Mouse (Mus musculus): ENCODE measurements at regions not wholly inside any gene's neighbourhood (a gene's known extent, or its start where the extent isn't known, plus 50 kb on each side); places are given as distances from the start of the nearest gene placed in this dataset.

- H3K36me3 ChIP-seq (ENCODE audit: control insufficient read depth, insufficient read depth, low read length) = no peaks in the 10 kb centered on the region
- no peak for DNase-seq (ENCODE audit: extremely low read depth, low read depth, low spot score)
- H3K4me3 ChIP-seq (ENCODE audit: insufficient read depth, low read depth, low read length) = no peak overlapping the region
- H3K4me1 ChIP-seq (ENCODE audit: control insufficient read depth, insufficient read depth, low read length) = no peaks in the 10 kb centered on the region
- no peaks in the 10 kb centered on the region for H3K27me3 ChIP-seq (ENCODE audit: control insufficient read depth, insufficient read depth, low read length)
- no peak overlapping the region for H3K27ac ChIP-seq (replicated peaks; ENCODE audit: insufficient read depth, low read depth, low read length)
- WGBS = 70% methylated on average over 5 of the region's 5 CpGs
- no peak overlapping the region for H3K9ac ChIP-seq (ENCODE audit: low read depth, low read length)
- H3K79me2 ChIP-seq (ENCODE audit: control insufficient read depth, insufficient read depth, low read length) = no peaks in the 10 kb centered on the region
- TF ChIP-seq CTCF (IDR thresholded peaks at IDR 0.05; ENCODE audit: low read depth, low read length) (no peak), POLR2A (IDR thresholded peaks at IDR 0.05; ENCODE audit: extremely low read depth, insufficient read depth, low read length) (no peak)
These were observed 275.9 kb downstream of the Arl4a start for GRCm38 (mm10) chr12:39761946-39762345.

GRCm38 (mm10) chr12:39761326-39761725 is 276.5 kb downstream of the Arl4a start:
- WGBS = 54% methylated on average over 1 of the region's 1 CpGs
- Histone ChIP-seq H3K9ac (ENCODE audit: low read depth, low read length) (no peak overlapping the region), H3K79me2 (ENCODE audit: control insufficient read depth, insufficient read depth, low read length) (no peaks in the 10 kb centered on the region), H3K27ac (replicated peaks; ENCODE audit: insufficient read depth, low read depth, low read length) (no peak overlapping the region), H3K4me3 (ENCODE audit: insufficient read depth, low read depth, low read length) (no peak overlapping the region), H3K36me3 (ENCODE audit: control insufficient read depth, insufficient read depth, low read length) (no peaks in the 10 kb centered on the region), H3K27me3 (ENCODE audit: control insufficient read depth, insufficient read depth, low read length) (no peaks in the 10 kb centered on the region), H3K4me1 (ENCODE audit: control insufficient read depth, insufficient read depth, low read length) (no peaks in the 10 kb centered on the region)
- DNase-seq (ENCODE audit: extremely low read depth, low read depth, low spot score) = no peak
- TF ChIP-seq CTCF (IDR thresholded peaks at IDR 0.05; ENCODE audit: low read depth, low read length) (no peak), POLR2A (IDR thresholded peaks at IDR 0.05; ENCODE audit: extremely low read depth, insufficient read depth, low read length) (no peak)

- TF ChIP-seq CTCF (IDR thresholded peaks at IDR 0.05; ENCODE audit: low read depth, low read length) (no peak), POLR2A (IDR thresholded peaks at IDR 0.05; ENCODE audit: extremely low read depth, insufficient read depth, low read length) (no peak)
- H3K4me1 ChIP-seq (ENCODE audit: control insufficient read depth, insufficient read depth, low read length) = no peaks in the 10 kb centered on the region
- no peaks in the 10 kb centered on the region for H3K36me3 ChIP-seq (ENCODE audit: control insufficient read depth, insufficient read depth, low read length)
- no peaks in the 10 kb centered on the region for H3K27me3 ChIP-seq (ENCODE audit: control insufficient read depth, insufficient read depth, low read length)
- no peak for DNase-seq (ENCODE audit: extremely low read depth, low read depth, low spot score)
- H3K4me3 ChIP-seq (ENCODE audit: insufficient read depth, low read depth, low read length) = no peak overlapping the region
- no peaks in the 10 kb centered on the region for H3K79me2 ChIP-seq (ENCODE audit: control insufficient read depth, insufficient read depth, low read length)
- H3K9ac ChIP-seq (ENCODE audit: low read depth, low read length) = no peak overlapping the region
- H3K27ac ChIP-seq (replicated peaks; ENCODE audit: insufficient read depth, low read depth, low read length) = no peak overlapping the region
These were observed 279.9 kb downstream of the Arl4a start for GRCm38 (mm10) chr12:39757975-39758374.

- DNase-seq (ENCODE audit: extremely low read depth, low read depth, low spot score) = no peak
- Histone ChIP-seq H3K4me1 (ENCODE audit: control insufficient read depth, insufficient read depth, low read length) (no peaks in the 10 kb centered on the region), H3K36me3 (ENCODE audit: control insufficient read depth, insufficient read depth, low read length) (no peaks in the 10 kb centered on the region), H3K27ac (replicated peaks; ENCODE audit: insufficient read depth, low read depth, low read length) (no peak overlapping the region), H3K79me2 (ENCODE audit: control insufficient read depth, insufficient read depth, low read length) (no peaks in the 10 kb centered on the region), H3K9ac (ENCODE audit: low read depth, low read length) (no peak overlapping the region), H3K27me3 (ENCODE audit: control insufficient read depth, insufficient read depth, low read length) (no peaks in the 10 kb centered on the region), H3K4me3 (ENCODE audit: insufficient read depth, low read depth, low read length) (no peak overlapping the region)
- 88% methylated on average over 5 of the region's 5 CpGs for WGBS
- TF ChIP-seq CTCF (IDR thresholded peaks at IDR 0.05; ENCODE audit: low read depth, low read length) (no peak), POLR2A (IDR thresholded peaks at IDR 0.05; ENCODE audit: extremely low read depth, insufficient read depth, low read length) (no peak)
These were observed 286.0 kb downstream of the Arl4a start for GRCm38 (mm10) chr12:39751850-39752249.

- H3K36me3 ChIP-seq (ENCODE audit: control insufficient read depth, insufficient read depth, low read length) = no peaks in the 10 kb centered on the region
- no peaks in the 10 kb centered on the region for H3K27me3 ChIP-seq (ENCODE audit: control insufficient read depth, insufficient read depth, low read length)
- no peak overlapping the region for H3K4me3 ChIP-seq (ENCODE audit: insufficient read depth, low read depth, low read length)
- no peak overlapping the region for H3K9ac ChIP-seq (ENCODE audit: low read depth, low read length)
- H3K27ac ChIP-seq (replicated peaks; ENCODE audit: insufficient read depth, low read depth, low read length) = no peak overlapping the region
- WGBS = 77% methylated on average over 11 of the region's 11 CpGs
- no peaks in the 10 kb centered on the region for H3K4me1 ChIP-seq (ENCODE audit: control insufficient read depth, insufficient read depth, low read length)
- DNase-seq (ENCODE audit: extremely low read depth, low read depth, low spot score) = no peak
- no peaks in the 10 kb centered on the region for H3K79me2 ChIP-seq (ENCODE audit: control insufficient read depth, insufficient read depth, low read length)
- no peak for TF ChIP-seq POLR2A (IDR thresholded peaks at IDR 0.05; ENCODE audit: extremely low read depth, insufficient read depth, low read length)
- no peak for TF ChIP-seq CTCF (IDR thresholded peaks at IDR 0.05; ENCODE audit: low read depth, low read length)
These were observed 295.4 kb downstream of the Arl4a start for GRCm38 (mm10) chr12:39742156-39743063.
